Mouse (Mus musculus) megakaryocyte, embryonic 14.5 days (primary cell): ENCODE measurements around the gene Hk1. TPM values are rescaled to one million over a fixed set of nuclear protein-coding genes. Genes with fewer than 3 reads are reported as not detected.

Source experiments
- H3K27me3 ChIP-seq: replicated peaks from 2 replicates; pipeline ENCODE3; 2012; ENCODE audit warnings: inconsistent platforms
- H3K36me3 ChIP-seq: replicated peaks from 2 replicates; pipeline ENCODE3; 2012; ENCODE audit warnings: low read length, inconsistent platforms, mixed read lengths
- H3K4me1 ChIP-seq: 2 replicates; pipeline ENCODE4 v1.6.1; 2012; ENCODE audit warnings: inconsistent platforms
- H3K4me3 ChIP-seq: replicated peaks from 2 replicates; pipeline ENCODE3; 2012; ENCODE audit warnings: moderate library complexity, mild to moderate bottlenecking, inconsistent platforms
- H3K9me3 ChIP-seq: 2 replicates; pipeline ENCODE4 v1.6.1; 2012; ENCODE audit warnings: inconsistent platforms
- FLI1 ChIP-seq: IDR thresholded peaks from 2 replicates; pipeline ENCODE4 v1.6.1; 2012; ENCODE audit warnings: low read length, inconsistent platforms, mixed read lengths
- GATA1 ChIP-seq: IDR thresholded peaks from 3 replicates; pipeline ENCODE4 v1.6.1; 2012; ENCODE audit warnings: mixed read lengths, low read length, inconsistent platforms, borderline replicate concordance
- polyA plus RNA-seq: library from polyadenylated mRNA; stranded (reverse); fragments of >175 nt; gene quantifications from 2 replicates; pipeline ENCODE4 v1.2.3, GENCODE M21; 2012; ENCODE audit warnings: low replicate concordance; ENCODE audit not compliant: insufficient read depth

Hk1 gene
- polyA plus RNA-seq, 1 experiment = 509 TPM

DNA sequence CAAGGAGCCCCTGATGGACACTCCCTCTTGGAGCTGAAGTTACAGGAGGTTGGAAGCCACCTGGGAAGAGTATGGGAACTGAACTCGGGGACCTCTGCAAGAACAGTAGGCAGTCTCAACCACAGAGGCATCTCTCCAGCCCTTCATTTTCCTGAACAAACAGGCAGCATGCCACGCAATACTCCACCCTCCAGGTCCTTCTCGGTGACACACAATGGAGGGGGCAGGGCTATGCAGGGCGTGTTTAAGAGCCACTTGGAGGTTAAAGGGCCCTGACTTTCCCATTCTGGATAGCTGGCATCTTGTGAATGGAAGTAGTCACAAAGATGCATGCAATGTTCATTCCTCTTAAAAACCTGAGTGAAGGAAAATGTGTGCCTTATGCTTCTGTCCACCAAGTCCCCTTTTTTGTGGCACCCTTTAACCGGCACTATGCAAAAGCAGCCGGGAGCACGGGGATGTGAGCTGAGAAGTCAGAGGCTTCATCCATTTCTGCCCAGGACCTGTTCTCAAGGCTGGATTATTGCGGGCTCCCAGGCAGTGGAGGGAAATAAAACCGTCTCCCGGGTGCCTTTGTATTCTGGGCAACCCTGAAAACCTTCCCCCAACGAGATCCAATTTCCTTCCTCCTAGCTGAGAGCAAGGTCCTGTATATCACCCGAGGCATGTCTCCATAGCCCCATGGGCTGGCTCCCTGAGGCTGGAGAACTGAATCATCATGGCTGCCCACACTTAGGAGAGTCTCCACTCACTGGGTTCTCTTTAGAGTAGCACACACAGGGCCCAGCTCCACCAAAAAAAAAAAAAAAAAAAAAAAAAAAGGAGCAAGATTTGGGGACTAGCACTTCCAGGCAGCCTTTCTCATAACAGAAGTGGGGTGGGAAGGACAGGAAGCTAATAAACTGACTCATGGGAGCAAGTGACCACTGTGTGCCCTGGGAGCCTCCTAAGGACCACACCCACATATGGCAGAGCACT lies 42.8 kb downstream of the Hk1 start:
- Histone ChIP-seq H3K36me3 (peaks cover 40% of the 10 kb centered on the region), H3K4me3 (peak overlapping the region; percentile 86), H3K4me1 (peaks cover 82% of the 10 kb centered on the region), H3K27me3 (no peaks in the 10 kb centered on the region), H3K9me3 (no peaks in the 10 kb centered on the region)
- TF ChIP-seq FLI1 = no peak

DNA sequence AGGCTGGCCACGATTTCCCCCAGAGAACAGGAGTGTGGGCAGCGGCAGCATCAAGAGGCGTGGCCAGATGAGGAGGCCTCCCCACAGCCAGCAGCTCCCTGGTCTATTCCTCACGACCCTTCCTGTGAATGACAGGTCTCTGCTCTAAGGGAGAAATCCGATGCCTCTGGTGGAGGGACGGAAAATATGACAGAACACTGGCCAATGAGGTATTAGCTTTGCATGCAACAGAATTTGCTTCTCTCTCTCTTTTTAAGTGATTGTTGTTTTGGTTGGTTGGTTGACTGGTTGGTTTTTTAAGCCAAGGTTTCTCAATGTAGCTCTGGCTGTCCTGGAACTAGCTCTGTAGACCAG lies 44.3 kb downstream of the Hk1 start:
- Histone ChIP-seq H3K27me3 (no peaks in the 10 kb centered on the region), H3K4me1 (peaks cover 85% of the 10 kb centered on the region), H3K36me3 (peaks cover 48% of the 10 kb centered on the region), H3K4me3 (peak overlapping the region; percentile 79), H3K9me3 (no peaks in the 10 kb centered on the region)
- TF ChIP-seq GATA1 (no peak), FLI1 (no peak)

DNA sequence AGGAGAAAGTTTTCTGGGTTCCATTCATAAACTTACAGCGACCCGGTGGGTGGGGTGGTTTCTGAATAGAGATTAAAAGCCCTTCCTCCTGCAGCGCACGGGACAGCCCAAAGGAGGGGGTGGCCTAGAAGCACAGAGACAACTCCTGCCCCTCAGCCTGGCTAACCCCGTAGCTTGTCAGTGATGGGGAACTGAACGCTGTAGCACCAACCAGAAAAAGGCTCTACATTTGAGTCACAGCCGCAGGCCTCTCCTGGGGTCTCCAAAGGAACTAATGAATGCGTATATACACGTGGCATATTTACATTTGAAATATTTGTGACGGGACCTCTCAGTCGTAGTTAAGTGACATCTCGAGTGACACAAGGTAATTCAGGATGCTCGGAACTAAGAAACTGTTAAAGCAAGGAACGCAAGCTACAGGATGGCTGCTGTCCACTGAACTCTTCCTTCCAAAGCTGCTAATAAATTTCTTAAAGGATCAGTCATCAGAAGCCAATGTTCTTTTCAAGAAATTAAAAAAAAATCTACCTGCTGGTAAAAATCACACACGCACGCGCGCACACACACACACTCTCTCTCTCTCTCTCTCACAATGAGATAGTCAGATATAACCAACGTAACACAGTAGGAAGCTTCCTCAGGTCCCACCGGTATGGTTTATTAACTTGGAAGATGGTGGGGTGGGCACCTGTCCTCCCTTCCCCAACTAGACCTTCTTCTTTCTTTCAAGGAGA lies 44.9 kb downstream of the Hk1 start:
- Histone ChIP-seq H3K27me3 (no peaks in the 10 kb centered on the region), H3K4me3 (peak overlapping the region; percentile 79), H3K36me3 (peaks cover 52% of the 10 kb centered on the region), H3K4me1 (peaks cover 90% of the 10 kb centered on the region), H3K9me3 (no peaks in the 10 kb centered on the region)
- no peak for TF ChIP-seq FLI1
- no peak for TF ChIP-seq GATA1

DNA sequence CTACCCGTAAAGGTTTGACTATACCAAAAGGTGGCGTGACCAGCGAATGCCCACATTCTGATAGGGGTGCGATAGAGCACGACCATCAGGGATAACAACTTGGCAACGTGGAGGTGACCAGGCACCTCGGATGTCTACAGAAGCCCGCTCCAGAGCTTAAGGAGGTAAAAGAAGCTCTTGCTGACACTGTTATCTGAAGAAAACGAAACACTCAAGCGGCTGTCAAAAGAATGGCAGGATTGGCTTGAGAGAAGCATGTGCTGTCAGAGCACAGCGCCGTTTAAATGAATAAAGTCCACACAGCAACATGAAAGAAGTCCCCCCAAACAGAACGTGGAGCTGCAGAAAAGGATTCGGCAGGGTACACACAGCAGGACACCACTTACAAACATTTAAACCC lies 46.4 kb downstream of the Hk1 start:
- no peaks in the 10 kb centered on the region for H3K27me3 ChIP-seq
- TF ChIP-seq GATA1 (no peak), FLI1 (no peak)
- peaks cover 98% of the 10 kb centered on the region for H3K4me1 ChIP-seq
- no peak overlapping the region for H3K4me3 ChIP-seq
- H3K9me3 ChIP-seq = no peaks in the 10 kb centered on the region
- H3K36me3 ChIP-seq = peaks cover 59% of the 10 kb centered on the region

DNA sequence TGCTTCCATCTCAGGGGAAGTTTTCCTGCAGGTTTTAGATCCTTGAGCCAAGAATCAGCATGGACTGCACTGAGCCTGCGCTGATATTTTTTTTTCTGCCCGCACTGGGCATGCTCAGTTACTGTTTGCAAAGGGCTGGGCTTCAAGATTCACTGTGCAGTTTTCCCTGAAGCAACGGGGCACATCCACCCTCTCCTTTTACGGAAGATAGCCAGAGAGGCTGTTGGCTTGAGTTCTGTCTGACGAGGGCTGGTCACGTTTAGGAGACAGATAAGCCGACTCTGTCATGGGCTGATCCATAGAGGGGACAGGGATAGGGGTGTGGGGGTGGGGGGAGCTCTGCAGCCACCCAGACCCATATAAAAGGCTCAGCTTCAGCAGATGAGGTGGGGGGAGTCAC lies 47.2 kb downstream of the Hk1 start:
- no peaks in the 10 kb centered on the region for H3K9me3 ChIP-seq
- peaks cover 55% of the 10 kb centered on the region for H3K36me3 ChIP-seq
- H3K4me3 ChIP-seq = peak overlapping the region; percentile 78
- TF ChIP-seq GATA1 (no peak), FLI1 (no peak)
- H3K27me3 ChIP-seq = no peaks in the 10 kb centered on the region
- H3K4me1 ChIP-seq = peaks cover 98% of the 10 kb centered on the region

DNA sequence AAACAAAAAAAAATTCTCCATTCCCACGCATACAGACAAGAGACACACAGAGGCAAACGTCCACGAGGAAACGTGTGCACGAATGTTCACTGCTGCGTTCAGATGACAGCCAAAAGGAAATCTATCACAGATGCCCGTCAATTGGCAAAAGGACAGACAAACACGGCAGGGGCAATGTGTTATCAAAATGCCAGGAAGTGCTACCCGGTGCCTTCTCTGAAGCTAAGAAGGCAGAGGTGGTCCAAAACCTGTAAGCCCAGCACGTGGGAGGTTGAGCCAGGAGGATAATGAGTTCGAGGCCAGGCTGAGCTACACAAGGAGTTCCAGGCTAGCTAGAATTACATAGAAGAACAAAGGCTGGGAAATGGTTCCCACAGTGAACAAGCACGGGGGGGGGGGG lies 47.9 kb downstream of the Hk1 start:
- no peaks in the 10 kb centered on the region for H3K27me3 ChIP-seq
- H3K4me3 ChIP-seq = peak overlapping the region; percentile 71
- peaks cover 62% of the 10 kb centered on the region for H3K36me3 ChIP-seq
- TF ChIP-seq GATA1 (no peak), FLI1 (no peak)
- H3K9me3 ChIP-seq = no peaks in the 10 kb centered on the region
- H3K4me1 ChIP-seq = peaks cover 98% of the 10 kb centered on the region

DNA sequence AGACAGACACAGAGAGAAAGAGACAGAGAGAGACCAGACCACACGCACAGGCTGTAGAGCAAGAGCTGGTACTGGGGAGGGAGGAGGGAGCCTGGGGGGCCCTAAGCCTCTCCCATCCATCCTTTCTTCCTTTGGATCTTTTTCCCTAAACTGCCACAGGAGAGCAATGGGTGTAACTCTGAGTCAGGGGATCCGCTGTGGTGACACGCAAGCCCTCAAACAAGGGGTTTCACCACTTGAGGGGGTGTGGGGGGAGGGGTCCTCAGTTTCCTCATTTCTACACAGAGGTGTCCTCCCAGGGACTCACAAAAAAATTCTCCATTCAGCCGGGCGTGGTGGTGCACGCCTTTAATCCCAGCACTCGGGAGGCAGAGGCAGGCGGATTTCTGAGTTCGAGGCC lies 48.4 kb downstream of the Hk1 start:
- Histone ChIP-seq H3K9me3 (no peaks in the 10 kb centered on the region), H3K36me3 (peaks cover 66% of the 10 kb centered on the region), H3K4me3 (no peak overlapping the region), H3K27me3 (no peaks in the 10 kb centered on the region), H3K4me1 (peaks cover 98% of the 10 kb centered on the region)
- no peak for TF ChIP-seq GATA1
- TF ChIP-seq FLI1 = no peak

DNA sequence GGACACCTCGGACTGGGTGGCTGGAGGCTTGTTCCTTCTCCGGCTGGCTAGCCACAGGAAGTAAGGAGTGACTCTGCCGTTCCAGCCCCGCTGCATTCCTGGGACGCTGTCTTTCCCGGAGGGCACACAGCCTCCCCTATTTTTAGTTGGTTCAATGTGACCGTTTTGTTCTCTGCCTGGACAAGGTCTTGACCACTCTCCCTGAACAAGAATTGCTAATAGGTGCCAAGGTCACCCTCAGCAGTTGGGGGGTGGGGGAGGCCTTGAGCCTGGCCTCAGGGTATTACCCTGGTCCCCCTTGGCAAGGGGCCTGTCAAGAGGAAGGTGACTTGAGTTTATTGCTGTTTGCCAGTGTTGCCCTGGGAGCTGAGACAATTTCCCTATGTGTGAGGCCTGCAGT lies 49.9 kb downstream of the Hk1 start:
- peaks cover 62% of the 10 kb centered on the region for H3K36me3 ChIP-seq
- no peak overlapping the region for H3K4me3 ChIP-seq
- H3K27me3 ChIP-seq = no peaks in the 10 kb centered on the region
- TF ChIP-seq FLI1 = no peak
- no peak for TF ChIP-seq GATA1
- H3K9me3 ChIP-seq = no peaks in the 10 kb centered on the region
- H3K4me1 ChIP-seq = peaks cover 98% of the 10 kb centered on the region

DNA sequence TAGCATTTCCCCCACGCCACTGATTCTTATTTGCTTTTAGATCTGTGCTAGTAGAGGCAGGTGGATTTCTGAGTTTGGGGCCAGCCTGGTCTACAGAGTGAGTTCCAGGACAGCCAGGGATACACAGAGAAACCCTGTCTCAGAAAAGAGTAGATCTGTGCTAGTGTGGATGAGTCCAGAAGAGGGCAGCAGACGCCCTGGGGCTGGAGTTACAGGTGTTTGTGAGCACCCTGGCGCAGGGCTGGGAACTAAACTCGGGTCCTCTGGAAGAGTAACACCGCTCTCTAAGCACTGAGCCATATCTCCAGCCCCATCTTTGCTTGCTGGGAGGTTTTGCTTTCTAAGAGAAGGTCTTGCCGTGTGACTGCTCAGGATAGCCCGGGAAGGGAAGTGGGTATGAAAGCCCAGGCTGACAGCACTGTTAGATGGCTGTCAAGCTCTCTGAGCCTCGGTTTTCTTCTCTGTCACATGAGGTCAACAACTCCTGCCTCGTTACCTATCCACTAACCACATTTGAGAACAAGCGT lies 50.8 kb downstream of the Hk1 start:
- H3K36me3 ChIP-seq = peaks cover 63% of the 10 kb centered on the region
- H3K27me3 ChIP-seq = no peaks in the 10 kb centered on the region
- peak overlapping the region; percentile 83 for H3K4me3 ChIP-seq
- TF ChIP-seq FLI1 (no peak), GATA1 (no peak)
- H3K9me3 ChIP-seq = no peaks in the 10 kb centered on the region
- H3K4me1 ChIP-seq = peaks cover 100% of the 10 kb centered on the region
